Mouse (Mus musculus) liver, embryonic 16.5 days (tissue): ENCODE measurements around the gene Acsbg2. TPM values are rescaled to one million over a fixed set of nuclear protein-coding genes. Genes with fewer than 3 reads are reported as not detected.
"Not testable (repeated sequence)": the region's sequence is repeated elsewhere in the genome, so short reads cannot be mapped to it uniquely, and the experiment has no call there.

Experiments
- ATAC-seq: fragments of 200-750 bp; cut with Nextera tagmentation; 2 replicates; pipeline ENCODE4 v1.8.0; 2017; ENCODE audit warnings: low read depth, mild to moderate bottlenecking, moderate number of reproducible peaks, moderate library complexity
- H3K27ac ChIP-seq: fragments of 300-500 bp; sonication (generic); 2 replicates; pipeline ENCODE4 v1.5.1; 2014; ENCODE audit warnings: mild to moderate bottlenecking, low read length
- H3K27me3 ChIP-seq: fragments of 300-500 bp; sonication (generic); 2 replicates; pipeline ENCODE4 v1.6.1; 2014; ENCODE audit warnings: low read depth, low read length, mixed read lengths; ENCODE audit not compliant: control insufficient read depth, insufficient read depth
- H3K36me3 ChIP-seq: fragments of 300-500 bp; sonication (generic); 2 replicates; pipeline ENCODE4 v1.6.1; 2014; ENCODE audit warnings: mild to moderate bottlenecking; ENCODE audit not compliant: control insufficient read depth, insufficient read depth
- H3K4me1 ChIP-seq: fragments of 300-500 bp; sonication (generic); 2 replicates; pipeline ENCODE4 v1.6.1; 2014; ENCODE audit warnings: low read depth, low read length, mixed read lengths; ENCODE audit not compliant: control insufficient read depth
- H3K4me2 ChIP-seq: fragments of 300-500 bp; sonication (generic); 2 replicates; pipeline ENCODE4 v1.6.1; 2014; ENCODE audit warnings: low read depth, low read length, mixed read lengths
- H3K4me3 ChIP-seq: fragments of 300-500 bp; sonication (generic); 2 replicates; pipeline ENCODE4 v1.5.1; 2014; ENCODE audit warnings: low read depth, mild to moderate bottlenecking, low read length
- H3K9ac ChIP-seq: fragments of 300-500 bp; sonication (generic); 2 replicates; pipeline ENCODE4 v1.6.1; 2014; ENCODE audit warnings: low read depth, low read length
- H3K9me3 ChIP-seq: fragments of 300-500 bp; sonication (generic); replicated peaks from 2 replicates; pipeline ENCODE4 v1.6.1; 2016; ENCODE audit warnings: low read length; ENCODE audit not compliant: control insufficient read depth
- WGBS: fragments of 180-500 bp; shearing (Covaris S2); extraction: QIAGEN DNeasy Blood & Tissue Kit; methylation state at CpG from one replicate; pipeline ENCODE4 v1.1.7; 2014; ENCODE audit not compliant: insufficient replicate concordance; 5-methylcytosine and 5-hydroxymethylcytosine counted together
- polyA plus RNA-seq: library from polyadenylated mRNA; unstranded; fragments of >200 nt; fragmentation: Nextera tagmentation; extraction: Ambion mirVana; gene quantifications from 2 replicates; pipeline ENCODE4 v1.2.1, GENCODE M21; 2015

Acsbg2 gene
- not detected in 2 replicates for polyA plus RNA-seq

DNA sequence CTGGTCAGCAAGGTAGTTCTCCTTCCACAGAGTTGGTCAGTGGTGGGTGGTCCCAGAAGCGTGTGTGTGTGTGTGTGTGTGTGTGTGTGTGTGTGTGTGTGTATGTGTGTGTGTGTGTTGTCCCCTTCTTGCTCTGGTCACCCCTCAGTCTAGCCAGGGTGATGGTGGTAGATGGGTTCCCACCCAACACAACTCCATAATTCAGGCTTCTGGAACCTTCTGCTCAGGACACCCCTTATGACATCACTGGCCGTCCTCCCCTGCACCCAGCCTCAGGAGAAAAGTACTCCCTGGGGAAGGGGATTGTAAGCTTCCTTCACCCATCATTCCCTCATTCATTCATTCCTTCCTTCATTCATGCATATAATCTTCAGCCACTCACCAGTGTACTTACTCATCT, at the start of gene Acsbg2:
Gene Acsbg2 (minus strand): TSS at position 211 of the 400 bp plus-strand sequence.
- ATAC-seq = no peak
- Histone ChIP-seq H3K27ac (no peak within 1 kb of the TSS), H3K4me2 (no peak within 1 kb of the TSS), H3K36me3 (no peaks in the 10 kb centered on the region), H3K4me3 (no peak within 1 kb of the TSS), H3K4me1 (no peaks in the 10 kb centered on the region), H3K9me3 (no peaks in the 10 kb centered on the region), H3K9ac (no peak within 1 kb of the TSS), H3K27me3 (no peaks in the 10 kb centered on the region)
- WGBS = 75% methylated on average over 2 of the region's 2 CpGs

GRCm38 (mm10) chr17:56919725-56920124, 45.5 kb upstream of the Acsbg2 start:
- no peak overlapping the region for H3K4me2 ChIP-seq
- ATAC-seq = no peak
- H3K9ac ChIP-seq = no peak overlapping the region
- H3K36me3 ChIP-seq = peaks cover 9% of the 10 kb centered on the region
- H3K4me3 ChIP-seq = no peak overlapping the region
- no peaks in the 10 kb centered on the region for H3K27me3 ChIP-seq
- H3K9me3 ChIP-seq = no peaks in the 10 kb centered on the region
- 79% methylated on average over 3 of the region's 3 CpGs for WGBS
- H3K4me1 ChIP-seq = no peaks in the 10 kb centered on the region
- H3K27ac ChIP-seq = no peak overlapping the region

DNA sequence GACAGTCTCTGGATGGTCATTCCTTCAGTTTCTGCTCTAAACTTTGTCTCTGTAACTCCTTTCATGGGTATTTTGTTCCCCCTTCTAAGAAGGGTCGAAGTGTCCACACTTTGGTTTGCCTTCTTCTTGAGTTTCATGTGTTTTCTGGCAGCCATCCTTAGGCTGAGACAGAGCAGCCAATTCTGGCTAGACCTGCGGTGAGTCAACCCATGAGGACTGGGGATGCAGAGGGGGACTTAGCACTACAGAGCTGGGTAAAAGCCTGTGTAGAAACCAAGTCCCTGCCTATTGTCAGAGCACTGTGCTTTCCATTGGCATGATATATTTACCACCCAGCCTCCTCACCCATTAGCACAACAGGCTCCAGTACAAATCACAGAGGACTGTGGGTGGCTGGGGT, 42.9 kb upstream of the Acsbg2 start:
- no peak overlapping the region for H3K4me3 ChIP-seq
- peaks cover 9% of the 10 kb centered on the region for H3K4me1 ChIP-seq
- no peaks in the 10 kb centered on the region for H3K9me3 ChIP-seq
- H3K36me3 ChIP-seq = peaks cover 6% of the 10 kb centered on the region
- no peak overlapping the region for H3K9ac ChIP-seq
- no peak overlapping the region for H3K4me2 ChIP-seq
- no peaks in the 10 kb centered on the region for H3K27me3 ChIP-seq
- H3K27ac ChIP-seq = no peak overlapping the region
- ATAC-seq = no peak
- 83% methylated on average over 2 of the region's 2 CpGs for WGBS

- H3K27me3 ChIP-seq = no peaks in the 10 kb centered on the region
- ATAC-seq = no peak
- H3K36me3 ChIP-seq = 0 out of 2 replicates have a peak, but pooled peaks cover 2% of the 10 kb centered on the region
These were observed 39.2 kb upstream of the Acsbg2 start for GRCm38 (mm10) chr17:56913444-56913843.

GRCm38 (mm10) chr17:56913023-56913422, 38.8 kb upstream of the Acsbg2 start:
- 0 out of 2 replicates have a peak, but pooled peaks cover 2% of the 10 kb centered on the region for H3K36me3 ChIP-seq
- no peak overlapping the region for H3K4me3 ChIP-seq
- peaks cover 9% of the 10 kb centered on the region for H3K4me1 ChIP-seq
- WGBS = 30% methylated on average over 3 of the region's 3 CpGs
- ATAC-seq = no peak
- H3K27me3 ChIP-seq = no peaks in the 10 kb centered on the region
- H3K9me3 ChIP-seq = no peaks in the 10 kb centered on the region
- H3K9ac ChIP-seq = no peak overlapping the region
- no peak overlapping the region for H3K4me2 ChIP-seq
- H3K27ac ChIP-seq = no peak overlapping the region

More at GRCm38 (mm10) chr17:56913444-56913843, 39.2 kb upstream of the Acsbg2 start:
- Histone ChIP-seq H3K9ac (no peak overlapping the region), H3K4me3 (no peak overlapping the region), H3K4me1 (peaks cover 9% of the 10 kb centered on the region), H3K4me2 (no peak overlapping the region), H3K9me3 (no peaks in the 10 kb centered on the region), H3K27ac (no peak overlapping the region)

- H3K9me3 ChIP-seq, ATAC-seq, H3K4me2 ChIP-seq, H3K27ac ChIP-seq, H3K27me3 ChIP-seq, H3K9ac ChIP-seq, H3K4me3 ChIP-seq, H3K4me1 ChIP-seq, H3K36me3 ChIP-seq: not testable (repeated sequence)
- WGBS = 79% methylated on average over 2 of the region's 2 CpGs
These were observed 35.5 kb upstream of the Acsbg2 start for GRCm38 (mm10) chr17:56909764-56910163.

GRCm38 (mm10) chr17:56907887-56908286, 33.6 kb upstream of the Acsbg2 start:
- H3K9ac ChIP-seq = no peak overlapping the region
- no peaks in the 10 kb centered on the region for H3K9me3 ChIP-seq
- H3K4me2 ChIP-seq = no peak overlapping the region
- no peak for ATAC-seq
- 46% methylated on average over 9 of the region's 9 CpGs for WGBS
- H3K36me3 ChIP-seq = 0 out of 2 replicates have a peak, but pooled peaks cover 2% of the 10 kb centered on the region
- H3K27ac ChIP-seq = no peak overlapping the region
- H3K27me3 ChIP-seq = no peaks in the 10 kb centered on the region
- no peak overlapping the region for H3K4me3 ChIP-seq
- H3K4me1 ChIP-seq = no peaks in the 10 kb centered on the region

GRCm38 (mm10) chr17:56907096-56907495, 32.8 kb upstream of the Acsbg2 start:
- no peaks in the 10 kb centered on the region for H3K4me1 ChIP-seq
- 71% methylated on average over 5 of the region's 5 CpGs for WGBS
- H3K9me3 ChIP-seq = no peaks in the 10 kb centered on the region
- no peak overlapping the region for H3K4me2 ChIP-seq
- H3K9ac ChIP-seq = no peak overlapping the region
- no peak overlapping the region for H3K4me3 ChIP-seq
- H3K27me3 ChIP-seq = no peaks in the 10 kb centered on the region
- H3K27ac ChIP-seq = no peak overlapping the region
- H3K36me3 ChIP-seq = 0 out of 2 replicates have a peak, but pooled peaks cover 2% of the 10 kb centered on the region
- ATAC-seq = no peak

GRCm38 (mm10) chr17:56906166-56906565, 31.9 kb upstream of the Acsbg2 start:
- H3K9ac ChIP-seq = no peak overlapping the region
- no peak overlapping the region for H3K27ac ChIP-seq
- no peak overlapping the region for H3K4me3 ChIP-seq
- no peaks in the 10 kb centered on the region for H3K4me1 ChIP-seq
- WGBS = 68% methylated on average over 3 of the region's 3 CpGs
- H3K9me3 ChIP-seq = no peaks in the 10 kb centered on the region
- ATAC-seq = no peak
- no peak overlapping the region for H3K4me2 ChIP-seq
- no peaks in the 10 kb centered on the region for H3K27me3 ChIP-seq
- H3K36me3 ChIP-seq = 0 out of 2 replicates have a peak, but pooled peaks cover 2% of the 10 kb centered on the region
